Mouse (Mus musculus) midbrain, embryonic 11.5 days (tissue): ENCODE measurements around the gene Gpatch3. TPM values are rescaled to one million over a fixed set of nuclear protein-coding genes. Genes with fewer than 3 reads are reported as not detected.

Experiments
- ATAC-seq: fragments of 200-750 bp; cut with Nextera tagmentation; 2 replicates; pipeline ENCODE4 v1.8.0; 2017; ENCODE audit warnings: moderate TSS enrichment, moderate library complexity; ENCODE audit not compliant: low FRiP score
- DNase-seq: peaks from one replicate; pipeline ENCODE4 v3.0.0; 2015; ENCODE audit warnings: low spot score; ENCODE audit errors: missing footprints
- H3K27ac ChIP-seq: fragments of 300-500 bp; sonication (generic); 2 replicates; pipeline ENCODE4 v1.5.1; 2014; ENCODE audit warnings: low read depth, low read length
- H3K27me3 ChIP-seq: fragments of 300-500 bp; sonication (generic); 2 replicates; pipeline ENCODE4 v1.6.1; 2014; ENCODE audit warnings: mild to moderate bottlenecking, low read length, moderate library complexity, mixed read lengths; ENCODE audit not compliant: control insufficient read depth, insufficient read depth
- H3K36me3 ChIP-seq: fragments of 300-500 bp; sonication (generic); 2 replicates; pipeline ENCODE4 v1.6.1; 2014; ENCODE audit warnings: mild to moderate bottlenecking, low read length, moderate library complexity, mixed read lengths; ENCODE audit not compliant: control insufficient read depth, insufficient read depth
- H3K4me1 ChIP-seq: fragments of 300-500 bp; sonication (generic); 2 replicates; pipeline ENCODE4 v1.6.1; 2014; ENCODE audit warnings: low read length; ENCODE audit not compliant: control insufficient read depth, insufficient read depth
- H3K4me2 ChIP-seq: fragments of 300-500 bp; sonication (generic); 2 replicates; pipeline ENCODE4 v1.6.1; 2014; ENCODE audit warnings: mild to moderate bottlenecking, moderate library complexity
- H3K4me3 ChIP-seq: fragments of 300-500 bp; sonication (generic); 2 replicates; pipeline ENCODE4 v1.5.1; 2014; ENCODE audit warnings: low read depth, low read length
- H3K9ac ChIP-seq: fragments of 300-500 bp; sonication (generic); 2 replicates; pipeline ENCODE4 v1.6.1; 2014; ENCODE audit warnings: low read length
- H3K9me3 ChIP-seq: fragments of 300-500 bp; sonication (generic); 2 replicates; pipeline ENCODE4 v1.6.1; 2016; ENCODE audit warnings: low read length; ENCODE audit not compliant: control insufficient read depth
- WGBS: fragments of 180-500 bp; shearing (Covaris S2); extraction: QIAGEN DNeasy Blood & Tissue Kit; methylation state at CpG from one replicate; pipeline ENCODE4 v1.1.7; 2014; 5-methylcytosine and 5-hydroxymethylcytosine counted together
- polyA plus RNA-seq: library from polyadenylated mRNA; unstranded; fragments of >200 nt; fragmentation: Nextera tagmentation; extraction: Ambion mirVana; gene quantifications from 2 replicates; pipeline ENCODE4 v1.2.1, GENCODE M21; 2014

Gene Gpatch3
- polyA plus RNA-seq, 1 experiment from 2014 or later, result 7.8 TPM

DNA sequence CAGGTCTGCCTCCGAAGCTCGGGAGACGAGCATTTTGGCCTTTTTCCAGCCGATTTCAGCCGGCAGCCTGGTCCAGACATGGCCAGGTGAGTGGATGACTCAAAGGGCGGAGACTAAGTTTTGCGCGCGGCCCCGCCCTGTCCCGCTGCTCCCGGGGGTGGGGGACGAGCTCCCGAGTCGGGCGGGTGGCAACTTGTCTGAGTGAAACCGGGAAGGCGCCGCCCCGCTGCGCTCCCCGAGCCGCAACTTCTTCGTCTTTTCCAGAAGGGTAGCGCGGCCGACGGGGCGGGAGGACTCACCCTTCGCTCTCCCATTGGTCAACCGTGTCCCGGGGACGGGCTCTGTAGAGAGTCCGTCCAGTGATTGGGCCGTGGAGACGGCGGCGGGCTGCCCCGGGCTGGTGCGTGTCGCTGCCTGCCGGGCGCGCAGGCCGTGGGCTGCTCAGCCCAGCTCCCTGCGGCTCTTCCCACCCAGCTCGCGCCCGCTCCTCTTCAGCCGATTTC is 25.1 kb downstream of the Gpatch3 start:
- Histone ChIP-seq H3K9me3 (no peaks in the 10 kb centered on the region), H3K27me3 (peaks cover 41% of the 10 kb centered on the region), H3K9ac (peak overlapping the region; percentile 48), H3K4me1 (0 out of 2 replicates have a peak, but pooled peaks cover 2% of the 10 kb centered on the region), H3K27ac (no peak overlapping the region), H3K4me2 (peak overlapping the region; percentile 89), H3K36me3 (no peaks in the 10 kb centered on the region), H3K4me3 (peak overlapping the region; percentile 48)
- WGBS, result 1% methylated on average over 50 of the region's 50 CpGs
- peak; percentile 95 for ATAC-seq
- DNase-seq, result peak; percentile 94

DNA sequence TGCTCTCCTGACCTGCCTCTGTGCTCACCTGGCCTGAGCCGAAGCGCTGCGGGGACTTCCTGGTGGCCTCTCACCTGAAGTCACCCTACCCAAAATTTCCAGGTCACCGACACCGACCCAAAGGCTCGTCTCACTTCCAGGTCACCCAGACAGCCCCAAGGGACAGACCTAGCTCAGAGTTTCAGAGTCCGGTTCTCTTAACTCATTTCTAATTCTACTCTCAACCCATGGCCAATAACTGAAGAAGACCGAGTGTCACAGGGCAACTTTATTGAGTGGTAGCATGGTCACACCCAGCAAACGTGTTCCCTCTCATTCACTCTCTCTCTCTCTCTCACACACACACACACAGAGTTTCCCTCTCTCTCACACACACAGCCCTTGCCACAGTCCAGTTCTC is 25.8 kb downstream of the Gpatch3 start:
- H3K9ac ChIP-seq, result no peak overlapping the region
- WGBS, result 23% methylated on average over 9 of the region's 9 CpGs
- peak overlapping the region; percentile 89; the same call in 1 of the 2 replicates for H3K4me2 ChIP-seq
- H3K9me3 ChIP-seq, result no peaks in the 10 kb centered on the region
- DNase-seq (peak; percentile 89), ATAC-seq (no peak)
- peaks cover 41% of the 10 kb centered on the region for H3K27me3 ChIP-seq
- H3K4me1 ChIP-seq, result 0 out of 2 replicates have a peak, but pooled peaks cover 2% of the 10 kb centered on the region
- H3K4me3 ChIP-seq, result peak overlapping the region; percentile 48
- H3K27ac ChIP-seq, result no peak overlapping the region
- no peaks in the 10 kb centered on the region for H3K36me3 ChIP-seq

DNA sequence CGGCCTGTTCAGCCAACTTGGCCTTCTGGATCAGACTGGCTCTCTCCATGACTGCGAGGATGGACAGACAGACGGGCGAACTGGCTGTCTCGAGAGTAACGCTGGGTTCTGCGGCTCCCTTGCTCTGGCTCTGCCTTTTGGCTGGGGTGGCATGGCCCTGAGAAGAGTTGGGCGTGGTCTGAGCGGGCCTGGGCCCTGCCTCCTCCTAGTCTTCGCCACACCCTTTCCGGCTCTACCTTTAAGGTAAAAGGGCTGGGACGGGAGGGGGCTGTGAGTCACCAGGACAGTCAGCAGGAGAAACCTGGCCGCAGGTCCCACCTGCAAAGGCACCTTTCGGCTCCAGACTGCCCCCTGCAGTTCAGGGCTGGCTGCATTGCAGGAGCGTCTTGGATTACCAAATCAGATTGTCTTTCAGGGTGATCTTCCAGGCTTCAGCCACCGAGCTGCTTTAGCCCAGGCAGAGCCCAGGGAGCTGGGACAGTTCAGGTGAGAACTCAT is 27.2 kb downstream of the Gpatch3 start, which contains the start of gene Sfn:
Gene Sfn, minus strand, starts transcription at position 448 of the 498 bp plus-strand sequence.
- WGBS, result 2% methylated on average over 16 of the region's 16 CpGs
- Histone ChIP-seq H3K27ac (no peak within 1 kb of the TSS), H3K27me3 (peaks cover 41% of the 10 kb centered on the region), H3K9ac (no peak within 1 kb of the TSS), H3K4me3 (0 out of 2 replicates have a peak within 1 kb of the TSS, but pooled peaks have one; percentile 7), H3K4me1 (0 out of 2 replicates have a peak, but pooled peaks cover 2% of the 10 kb centered on the region), H3K4me2 (no peak within 1 kb of the TSS), H3K9me3 (no peaks in the 10 kb centered on the region), H3K36me3 (no peaks in the 10 kb centered on the region; the same call in 1 of the 2 replicates)
- DNase-seq (peak; percentile 89), ATAC-seq (no peak)

DNA sequence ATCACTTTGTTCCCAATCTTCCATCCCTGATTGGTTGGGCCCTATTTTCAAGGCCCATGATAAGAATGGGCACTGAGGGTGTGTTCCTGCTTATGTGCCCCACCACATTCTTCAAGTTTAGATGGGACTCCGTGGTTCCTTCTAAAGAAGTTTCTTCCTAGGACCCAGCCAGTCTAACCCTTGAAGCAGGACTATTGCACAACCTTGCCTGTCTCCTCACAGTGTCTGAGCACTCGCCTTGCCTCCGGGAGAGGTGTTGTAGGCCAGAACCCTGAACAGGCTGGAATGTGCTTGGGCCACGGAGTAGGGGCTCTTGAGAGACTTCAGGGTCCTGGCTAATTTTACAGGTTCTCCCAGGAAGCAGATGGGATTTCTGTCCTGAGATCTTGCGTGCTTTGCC is 28.5 kb downstream of the Gpatch3 start:
- peaks cover 40% of the 10 kb centered on the region for H3K27me3 ChIP-seq

DNA sequence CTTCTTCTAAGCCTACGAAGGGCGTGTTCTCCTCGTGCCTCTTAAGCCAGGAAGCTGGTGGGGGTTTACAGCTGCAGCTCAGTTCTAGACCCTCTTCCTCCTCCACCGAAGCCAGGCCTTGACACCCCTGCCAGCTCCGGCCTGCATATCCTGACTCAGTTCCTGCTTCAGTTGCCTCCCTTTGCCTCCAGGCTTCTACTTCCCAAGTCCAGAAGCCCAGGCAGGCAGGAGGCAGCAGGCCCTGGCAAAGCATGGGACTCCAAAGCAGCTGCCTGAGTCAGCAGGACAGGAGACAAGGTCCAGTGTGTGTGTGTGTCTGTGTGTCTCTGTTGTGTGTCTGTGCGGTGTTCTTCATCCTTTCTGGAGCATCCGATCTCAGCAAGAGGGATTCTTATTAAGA is 29.6 kb downstream of the Gpatch3 start:
- DNase-seq, result no peak
- H3K9ac ChIP-seq, result no peak overlapping the region
- peaks cover 29% of the 10 kb centered on the region for H3K27me3 ChIP-seq
- H3K9me3 ChIP-seq, result no peaks in the 10 kb centered on the region
- ATAC-seq, result no peak
- H3K27ac ChIP-seq, result no peak overlapping the region
- H3K36me3 ChIP-seq, result no peaks in the 10 kb centered on the region; the same call in 1 of the 2 replicates
- 0 out of 2 replicates have a peak, but pooled peaks cover 2% of the 10 kb centered on the region for H3K4me1 ChIP-seq
- 88% methylated on average over 7 of the region's 7 CpGs for WGBS
- no peak overlapping the region for H3K4me2 ChIP-seq
- H3K4me3 ChIP-seq, result no peak overlapping the region

More for the DNA sequence above, 28.5 kb downstream of the Gpatch3 start:
- WGBS, result 90% methylated on average over 5 of the region's 5 CpGs
- no peaks in the 10 kb centered on the region; the same call in 1 of the 2 replicates for H3K36me3 ChIP-seq
- H3K4me3 ChIP-seq, result no peak overlapping the region
- H3K27ac ChIP-seq, result no peak overlapping the region
- 0 out of 2 replicates have a peak, but pooled peaks cover 2% of the 10 kb centered on the region for H3K4me1 ChIP-seq
- ATAC-seq, result no peak
- H3K9ac ChIP-seq, result no peak overlapping the region
- DNase-seq, result peak; percentile 81
- H3K4me2 ChIP-seq, result no peak overlapping the region
- H3K9me3 ChIP-seq, result no peaks in the 10 kb centered on the region

DNA sequence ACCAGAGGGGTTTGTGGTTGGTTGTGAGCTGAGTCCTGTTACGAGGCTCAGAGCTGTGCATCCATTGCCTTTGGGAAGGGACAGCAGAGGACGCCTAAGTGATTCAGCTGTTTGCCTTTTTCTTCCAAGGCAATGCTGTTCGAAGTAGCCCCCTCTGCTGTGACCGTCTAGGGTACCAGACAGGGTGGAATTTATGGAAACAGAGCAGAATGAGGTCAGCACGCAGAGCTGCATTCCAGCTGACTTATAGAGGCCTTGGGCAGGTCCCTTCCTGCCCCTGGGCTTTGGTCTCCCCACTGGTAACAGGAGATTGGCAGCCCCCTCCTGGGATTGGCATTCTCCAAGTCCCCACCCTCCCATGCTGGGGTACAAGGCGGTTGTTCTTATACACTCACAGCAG is 30.3 kb downstream of the Gpatch3 start:
- Histone ChIP-seq H3K27me3 (peaks cover 22% of the 10 kb centered on the region), H3K4me2 (no peak overlapping the region), H3K9me3 (no peaks in the 10 kb centered on the region), H3K4me1 (0 out of 2 replicates have a peak, but pooled peaks cover under 1% of the 10 kb centered on the region), H3K9ac (no peak overlapping the region), H3K36me3 (no peaks in the 10 kb centered on the region; the same call in 1 of the 2 replicates), H3K4me3 (no peak overlapping the region), H3K27ac (no peak overlapping the region)
- DNase-seq (no peak), ATAC-seq (no peak)
- 71% methylated on average over 6 of the region's 6 CpGs for WGBS

DNA sequence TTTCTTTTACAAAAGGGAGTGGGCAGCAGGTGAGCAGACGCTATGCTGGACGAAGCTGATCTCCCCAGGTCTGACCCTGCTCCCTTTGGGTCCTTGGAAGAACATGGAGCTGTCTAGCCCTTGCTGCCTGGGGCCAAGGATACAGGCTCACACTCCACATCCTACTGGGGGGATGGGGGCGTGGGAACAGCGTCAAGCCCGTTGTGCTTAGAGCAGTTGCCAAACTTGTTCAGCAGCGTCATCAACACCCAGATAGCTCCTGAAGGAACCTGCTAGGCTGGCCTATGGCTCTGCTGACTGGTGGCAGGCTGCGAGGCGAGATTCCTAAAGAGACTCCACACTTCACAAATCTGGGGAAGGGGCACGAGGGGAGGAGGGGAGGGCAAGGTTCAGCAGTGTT is 30.8 kb downstream of the Gpatch3 start:
- Histone ChIP-seq H3K4me3 (no peak overlapping the region), H3K4me2 (no peak overlapping the region), H3K27me3 (peaks cover 18% of the 10 kb centered on the region), H3K27ac (no peak overlapping the region), H3K9ac (no peak overlapping the region), H3K36me3 (no peaks in the 10 kb centered on the region; the same call in 1 of the 2 replicates), H3K9me3 (no peaks in the 10 kb centered on the region), H3K4me1 (no peaks in the 10 kb centered on the region)
- WGBS, result 63% methylated on average over 9 of the region's 9 CpGs
- DNase-seq (no peak), ATAC-seq (no peak)

DNA sequence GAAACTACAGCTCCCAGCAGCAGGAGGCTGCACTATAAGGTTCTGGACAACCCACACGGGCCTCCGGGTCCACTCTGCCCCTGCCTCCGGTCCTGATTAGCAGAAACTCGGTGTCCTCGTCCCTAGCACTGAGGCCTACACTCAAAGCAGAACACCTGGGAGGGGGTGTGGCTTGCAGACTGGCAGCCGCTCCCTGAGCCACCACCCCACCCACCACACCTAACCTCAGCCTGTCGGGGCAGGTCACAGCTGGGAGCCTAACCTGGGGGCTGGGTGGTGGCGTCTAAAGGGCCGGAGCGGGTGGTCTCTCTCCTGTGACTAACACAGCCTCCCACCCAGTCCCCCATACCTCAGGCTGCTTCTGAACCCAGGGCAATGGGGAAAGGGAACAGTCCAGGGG is 32.7 kb downstream of the Gpatch3 start:
- Histone ChIP-seq H3K9ac (no peak overlapping the region), H3K9me3 (no peaks in the 10 kb centered on the region; the same call in 1 of the 2 replicates), H3K4me2 (no peak overlapping the region), H3K36me3 (peaks cover 4% of the 10 kb centered on the region), H3K4me3 (no peak overlapping the region), H3K27me3 (peaks cover 5% of the 10 kb centered on the region), H3K4me1 (no peaks in the 10 kb centered on the region), H3K27ac (no peak overlapping the region)
- WGBS, result 83% methylated on average over 10 of the region's 10 CpGs
- no peak for ATAC-seq
- DNase-seq, result no peak

DNA sequence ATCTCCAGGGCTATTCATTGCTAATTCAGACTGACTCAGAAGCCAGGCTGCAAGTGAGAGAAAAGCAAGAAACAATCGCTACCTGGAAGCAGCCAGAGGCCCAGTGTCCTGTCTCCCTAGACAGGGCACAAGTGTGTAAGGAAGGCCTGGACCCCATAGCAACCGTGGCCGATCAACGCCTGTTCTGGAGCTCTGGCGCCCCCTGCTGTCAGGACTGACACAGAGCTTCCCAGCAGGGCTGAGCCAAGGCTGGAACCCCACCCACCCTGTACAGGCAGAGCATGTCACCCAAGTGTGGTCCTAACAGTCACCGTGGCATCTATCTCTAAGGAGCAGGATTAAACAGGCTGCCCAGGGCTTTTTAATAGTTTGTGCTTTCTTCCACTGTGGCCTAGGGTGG is 35.2 kb downstream of the Gpatch3 start:
- H3K4me2 ChIP-seq, result no peak overlapping the region
- no peaks in the 10 kb centered on the region; the same call in 1 of the 2 replicates for H3K9me3 ChIP-seq
- 24% methylated on average over 6 of the region's 6 CpGs for WGBS
- DNase-seq, result peak; percentile 95
- no peaks in the 10 kb centered on the region for H3K27me3 ChIP-seq
- H3K4me3 ChIP-seq, result no peak overlapping the region
- ATAC-seq, result peak; percentile 58; the same call in 1 of the 2 replicates
- H3K9ac ChIP-seq, result no peak overlapping the region
- H3K27ac ChIP-seq, result no peak overlapping the region
- peaks cover 11% of the 10 kb centered on the region for H3K36me3 ChIP-seq
- no peaks in the 10 kb centered on the region for H3K4me1 ChIP-seq
